Mouse (Mus musculus) heart, adult 2 months (tissue): ENCODE data around the gene Tob1.

Experiments
- CTCF ChIP-seq: fragments of 200-600 bp; IDR thresholded peaks from 2 replicates; pipeline ENCODE4 v1.8.1; 2022; ENCODE audit warnings: antibody characterized with exemption, mild to moderate bottlenecking, moderate library complexity
- EP300 ChIP-seq: fragments of 200-500 bp; IDR thresholded peaks from 2 replicates; pipeline ENCODE4 v1.6.1; 2011; ENCODE audit warnings: low read depth, low read length, control low read depth; ENCODE audit not compliant: insufficient read depth
- POLR2A ChIP-seq: fragments of 200-500 bp; IDR thresholded peaks from 2 replicates; pipeline ENCODE4 v1.6.1; 2011; ENCODE audit warnings: mild to moderate bottlenecking, low read depth, low read length, control low read depth; ENCODE audit not compliant: insufficient read depth

DNA sequence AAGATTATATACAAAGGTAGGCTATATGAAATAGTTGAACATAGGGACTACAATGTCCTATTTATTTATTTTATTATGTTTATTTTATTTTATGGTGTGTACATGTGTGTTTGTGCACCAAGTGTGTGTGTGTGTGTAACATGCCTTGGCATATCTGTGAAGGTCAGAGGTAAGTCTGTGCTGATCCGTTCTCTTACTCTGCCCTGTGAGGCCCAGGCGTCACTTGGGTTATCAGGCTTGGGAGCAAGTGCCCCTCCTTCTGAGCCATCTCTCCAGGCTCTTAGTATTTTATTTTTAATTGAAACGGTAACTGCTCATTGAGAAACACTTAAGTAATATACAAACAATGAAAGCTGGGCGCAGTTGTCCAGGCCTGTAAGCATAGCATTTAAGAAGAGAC is 10.8 kb upstream of the Tob1 start:
- no peak for TF ChIP-seq CTCF
- no peak for TF ChIP-seq POLR2A
- TF ChIP-seq EP300 = no peak
